Mouse (Mus musculus) MEL (cell line): ENCODE results near the gene Fmnl1. TPM values are rescaled to one million over a fixed set of nuclear protein-coding genes. Genes with fewer than 3 reads are reported as not detected.

ENCODE experiments used
- DNase-seq: peaks from one replicate; pipeline ENCODE4 v3.0.0; 2011; ENCODE audit warnings: low read depth, low spot score
- H3K27ac ChIP-seq: 2 replicates; pipeline ENCODE4 v1.5.1; 2012; ENCODE audit warnings: low read depth, mild to moderate bottlenecking, control low read depth, low read length, moderate library complexity; ENCODE audit not compliant: control insufficient read depth
- H3K27me3 ChIP-seq, 2 experiments: fragments of 150-350 bp in 1 of 2; sonication (generic) in 1 of 2; 2 replicates each; pipeline ENCODE4 v1.6.1; 2012; ENCODE audit warnings: low read length in 2 of 2, mild to moderate bottlenecking in 2 of 2, improper control_type of control experiment in 1 of 2, moderate library complexity in 1 of 2; ENCODE audit not compliant: insufficient read depth in 2 of 2, control insufficient read depth in 1 of 2
- H3K36me3 ChIP-seq, 2 experiments: 2 replicates each; pipeline ENCODE4 v1.6.1; 2012 to 2014; ENCODE audit warnings: low read length in 2 of 2, improper control_type of control experiment in 1 of 2, inconsistent platforms in 1 of 2, mild to moderate bottlenecking in 1 of 2; ENCODE audit not compliant: insufficient read depth in 2 of 2, control insufficient read depth in 1 of 2
- H3K4me1 ChIP-seq, 2 experiments: fragments of 150-350 bp in 1 of 2; sonication (generic) in 1 of 2; 2 replicates each; pipeline ENCODE4 v1.6.1; 2012; ENCODE audit warnings: low read length in 2 of 2, improper control_type of control experiment in 1 of 2, mild to moderate bottlenecking in 1 of 2; ENCODE audit not compliant: insufficient read depth in 2 of 2, control insufficient read depth in 1 of 2
- H3K4me3 ChIP-seq, 2 experiments: fragments of 150-350 bp in 1 of 2; sonication (generic) in 1 of 2; 2 replicates each; pipeline ENCODE4 v1.5.1; 2012; ENCODE audit warnings: low read depth in 2 of 2, low read length in 2 of 2, mild to moderate bottlenecking in 2 of 2, moderate library complexity in 2 of 2, control low read depth in 1 of 2, improper control_type of control experiment in 1 of 2; ENCODE audit not compliant: control insufficient read depth in 1 of 2, insufficient read depth in 1 of 2
- H3K79me2 ChIP-seq: 2 replicates; pipeline ENCODE4 v1.6.1; 2012; ENCODE audit warnings: mild to moderate bottlenecking, low read length, moderate library complexity; ENCODE audit not compliant: control insufficient read depth, poor library complexity, insufficient read depth
- H3K9ac ChIP-seq: 2 replicates; pipeline ENCODE4 v1.6.1; 2012; ENCODE audit warnings: low read depth, mild to moderate bottlenecking, control low read depth, low read length, moderate library complexity; ENCODE audit not compliant: control insufficient read depth, poor library complexity, severe bottlenecking
- H3K9me3 ChIP-seq: fragments of 150-350 bp; sonication (generic); replicated peaks from 2 replicates; pipeline ENCODE4 v1.6.1; 2012; ENCODE audit warnings: mild to moderate bottlenecking, low read length, improper control_type of control experiment, moderate library complexity; ENCODE audit not compliant: insufficient read depth
- CHD1 ChIP-seq: IDR thresholded peaks from 2 replicates; pipeline ENCODE4 v1.6.1; 2012; ENCODE audit warnings: low read depth, mild to moderate bottlenecking, inconsistent platforms, low read length, improper control_type of control experiment
- CHD2 ChIP-seq: IDR thresholded peaks from 2 replicates; pipeline ENCODE4 v1.6.1; 2011; ENCODE audit warnings: low read length, improper control_type of control experiment
- CTCF ChIP-seq, 3 experiments: IDR thresholded peaks in 2 of 3; conservative IDR thresholded peaks in 1 of 3; 2 replicates each; pipeline ENCODE4 v1.5.1; 2011 to 2012; ENCODE audit warnings: low read length in 3 of 3, low read depth in 2 of 3, mild to moderate bottlenecking in 2 of 3, improper control_type of control experiment in 1 of 3, inconsistent platforms in 1 of 3, mixed read lengths in 1 of 3, moderate library complexity in 1 of 3; ENCODE audit not compliant: control insufficient read depth in 1 of 3, insufficient read depth in 1 of 3, poor library complexity in 1 of 3, severe bottlenecking in 1 of 3
- E2F4 ChIP-seq: IDR thresholded peaks from 2 replicates; pipeline ENCODE4 v1.6.1; 2011; ENCODE audit warnings: low read depth, low read length, improper control_type of control experiment, borderline replicate concordance
- ELF1 ChIP-seq: IDR thresholded peaks from 2 replicates; pipeline ENCODE4 v1.6.1; 2014; ENCODE audit warnings: low read depth, mild to moderate bottlenecking, inconsistent platforms, low read length, improper control_type of control experiment, moderate library complexity
- ETS1 ChIP-seq: IDR thresholded peaks from 2 replicates; pipeline ENCODE4 v1.6.1; 2012; ENCODE audit warnings: low read depth, mild to moderate bottlenecking, inconsistent platforms, low read length, improper control_type of control experiment, moderate library complexity
- GABPA ChIP-seq: IDR thresholded peaks from 2 replicates; pipeline ENCODE4 v1.6.1; 2012; ENCODE audit warnings: low read depth, mild to moderate bottlenecking, inconsistent platforms, low read length, improper control_type of control experiment, moderate library complexity
- GATA1 ChIP-seq: IDR thresholded peaks from 2 replicates; pipeline ENCODE4 v1.6.1; 2011; ENCODE audit warnings: low read depth, low read length, improper control_type of control experiment
- HCFC1 ChIP-seq: IDR thresholded peaks from 2 replicates; pipeline ENCODE4 v1.6.1; 2012; ENCODE audit warnings: low read depth, mild to moderate bottlenecking, inconsistent platforms, low read length, improper control_type of control experiment, moderate library complexity
- JUND ChIP-seq: IDR thresholded peaks from 2 replicates; pipeline ENCODE4 v1.6.1; 2011; ENCODE audit warnings: low read depth, mild to moderate bottlenecking, improper control_type of control experiment, low read length
- KAT2A ChIP-seq: conservative IDR thresholded peaks from 2 replicates; pipeline ENCODE4 v1.6.1; 2012; ENCODE audit warnings: low read depth, low read length, improper control_type of control experiment, inconsistent platforms
- MAX ChIP-seq: IDR thresholded peaks from 2 replicates; pipeline ENCODE4 v1.6.1; 2011; ENCODE audit warnings: low read length, improper control_type of control experiment
- MAZ ChIP-seq: IDR thresholded peaks from 2 replicates; pipeline ENCODE4 v1.6.1; 2012; ENCODE audit warnings: low read depth, mild to moderate bottlenecking, inconsistent platforms, low read length, improper control_type of control experiment
- MXI1 ChIP-seq: IDR thresholded peaks from 2 replicates; pipeline ENCODE4 v1.6.1; 2011; ENCODE audit warnings: mild to moderate bottlenecking, low read depth, low read length, improper control_type of control experiment
- MYB ChIP-seq: IDR thresholded peaks from 2 replicates; pipeline ENCODE4 v1.6.1; 2011; ENCODE audit warnings: mild to moderate bottlenecking, low read depth, low read length, improper control_type of control experiment
- MYC ChIP-seq: IDR thresholded peaks from 2 replicates; pipeline ENCODE4 v1.6.1; 2011; ENCODE audit warnings: low read depth, mild to moderate bottlenecking, low read length, improper control_type of control experiment, moderate library complexity
- NELFE ChIP-seq: IDR thresholded peaks from 2 replicates; pipeline ENCODE4 v1.6.1; 2011; ENCODE audit warnings: low read depth, low read length, improper control_type of control experiment
- NRF1 ChIP-seq: IDR thresholded peaks from 2 replicates; pipeline ENCODE4 v1.6.1; 2014; ENCODE audit warnings: low read depth, mild to moderate bottlenecking, inconsistent platforms, low read length, improper control_type of control experiment, moderate library complexity; ENCODE audit not compliant: poor library complexity, insufficient read depth, severe bottlenecking
- POLR2A ChIP-seq, 2 experiments: IDR thresholded peaks; 2 replicates each; pipeline ENCODE4 v1.6.1; 2011 to 2012; ENCODE audit warnings: low read length in 2 of 2, mild to moderate bottlenecking in 2 of 2, control low read depth in 1 of 2, improper control_type of control experiment in 1 of 2, low read depth in 1 of 2, moderate library complexity in 1 of 2; ENCODE audit not compliant: control insufficient read depth in 1 of 2, insufficient read depth in 1 of 2, poor library complexity in 1 of 2
- POLR2AphosphoS2 ChIP-seq: IDR thresholded peaks from 2 replicates; pipeline ENCODE4 v1.6.1; 2011; ENCODE audit warnings: low read length, improper control_type of control experiment
- RAD21 ChIP-seq: IDR thresholded peaks from 2 replicates; pipeline ENCODE4 v1.6.1; 2011; ENCODE audit warnings: mild to moderate bottlenecking, low read depth, low read length, improper control_type of control experiment
- RCOR1 ChIP-seq: IDR thresholded peaks from 2 replicates; pipeline ENCODE4 v1.6.1; 2012; ENCODE audit warnings: low read depth, mild to moderate bottlenecking, inconsistent platforms, low read length, improper control_type of control experiment
- SIN3A ChIP-seq: IDR thresholded peaks from 2 replicates; pipeline ENCODE4 v1.6.1; 2012; ENCODE audit warnings: low read length, improper control_type of control experiment, inconsistent platforms
- SMC3 ChIP-seq: IDR thresholded peaks from 2 replicates; pipeline ENCODE4 v1.6.1; 2011; ENCODE audit warnings: low read depth, low read length, improper control_type of control experiment
- TAL1 ChIP-seq: IDR thresholded peaks from 2 replicates; pipeline ENCODE4 v1.6.1; 2012; ENCODE audit warnings: mild to moderate bottlenecking, inconsistent platforms, low read length, moderate library complexity, mixed read lengths
- UBTF ChIP-seq: IDR thresholded peaks from 2 replicates; pipeline ENCODE4 v1.6.1; 2012; ENCODE audit warnings: low read depth, mild to moderate bottlenecking, inconsistent platforms, low read length, improper control_type of control experiment, moderate library complexity, borderline replicate concordance; ENCODE audit not compliant: insufficient read depth
- USF1 ChIP-seq: IDR thresholded peaks from 2 replicates; pipeline ENCODE4 v1.6.1; 2014; ENCODE audit warnings: low read depth, mild to moderate bottlenecking, inconsistent platforms, low read length, improper control_type of control experiment, moderate library complexity
- USF2 ChIP-seq, 2 experiments: IDR thresholded peaks; 2 replicates each; pipeline ENCODE4 v1.6.1; 2011 to 2012; ENCODE audit warnings: improper control_type of control experiment in 2 of 2, low read length in 2 of 2, borderline replicate concordance in 1 of 2, inconsistent platforms in 1 of 2, low read depth in 1 of 2, mild to moderate bottlenecking in 1 of 2; ENCODE audit not compliant: insufficient read depth in 1 of 2
- ZMIZ1 ChIP-seq: IDR thresholded peaks from 2 replicates; pipeline ENCODE4 v1.6.1; 2012; ENCODE audit warnings: low read depth, mild to moderate bottlenecking, inconsistent platforms, low read length, improper control_type of control experiment, moderate library complexity
- polyA plus RNA-seq, 2 experiments: library from polyadenylated mRNA; stranded (reverse) in 1 of 2; unstranded in 1 of 2; fragments of >175 nt in 1 of 2; fragments of >200 nt in 1 of 2; gene quantifications; 2 replicates each; pipeline versions ENCODE4 v1.2.1 to v1.2.4; 2012; ENCODE audit warnings: low replicate concordance in 2 of 2, low read depth in 1 of 2; ENCODE audit not compliant: insufficient read length in 2 of 2, insufficient read depth in 1 of 2, missing spikeins in 1 of 2
- total RNA-seq: library from RNA; depleted of rRNA; stranded (reverse); fragments of 300-350 nt; gene quantifications from 2 replicates; pipeline ENCODE4 v1.2.3, GENCODE M21; 2012

Gene Fmnl1
- total and polyA plus RNA-seq, 3 experiments: 1.7 to 17.2 TPM; not detected in 1

DNA sequence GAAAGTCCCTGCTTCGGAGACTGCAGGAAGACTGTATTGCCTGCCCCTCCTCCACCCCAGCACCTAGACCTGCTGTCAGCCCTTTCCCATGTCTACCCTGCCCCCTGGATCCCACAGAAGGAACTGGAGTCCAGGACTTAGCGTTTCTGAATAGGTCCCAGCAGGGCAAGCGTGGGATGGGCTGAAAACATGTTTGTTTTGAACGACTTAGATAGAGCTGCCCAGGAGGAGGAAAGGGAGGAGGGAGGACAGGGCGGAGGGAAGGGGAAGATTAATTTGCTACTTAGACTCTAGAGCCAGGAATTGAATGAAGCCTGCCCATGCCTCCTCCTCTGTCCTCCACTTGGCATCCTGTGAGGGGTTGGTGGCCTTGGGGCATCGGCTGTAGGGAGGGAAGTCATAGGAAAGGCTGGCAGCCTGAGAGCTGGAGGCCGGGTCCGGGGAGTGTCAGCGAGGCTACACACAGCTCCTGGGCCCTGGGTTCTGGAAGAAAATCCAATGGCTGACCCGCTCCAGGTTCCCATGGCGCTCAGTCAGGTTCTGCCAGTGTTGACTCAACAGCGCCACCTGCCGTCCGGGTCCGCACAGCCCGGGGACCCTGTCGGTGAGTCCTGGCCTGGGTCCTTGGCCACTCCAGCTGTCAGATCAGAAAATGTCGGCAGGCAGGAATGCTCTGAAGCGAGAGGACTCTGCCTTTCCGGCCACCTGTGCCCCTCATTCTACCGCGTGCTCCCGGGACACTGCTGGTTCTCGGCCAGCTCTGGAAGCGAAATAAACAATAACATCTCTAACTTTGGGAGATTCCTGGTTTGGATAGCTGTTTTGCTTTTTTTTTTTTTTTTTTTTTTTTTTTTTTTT, 12.1 kb upstream of the Fmnl1 start (continued):
- 0 out of 2 replicates have a peak, but pooled peaks have one; percentile 80 for TF ChIP-seq CHD1
- no peak for TF ChIP-seq USF2 (IDR thresholded peaks at IDR 0.05; ENCODE audit: borderline replicate concordance in 1 of 2, insufficient read depth in 1 of 2, low read depth in 1 of 2, low read length in 2 of 2)
- TF ChIP-seq JUND: no peak
- no peak for TF ChIP-seq NELFE

DNA sequence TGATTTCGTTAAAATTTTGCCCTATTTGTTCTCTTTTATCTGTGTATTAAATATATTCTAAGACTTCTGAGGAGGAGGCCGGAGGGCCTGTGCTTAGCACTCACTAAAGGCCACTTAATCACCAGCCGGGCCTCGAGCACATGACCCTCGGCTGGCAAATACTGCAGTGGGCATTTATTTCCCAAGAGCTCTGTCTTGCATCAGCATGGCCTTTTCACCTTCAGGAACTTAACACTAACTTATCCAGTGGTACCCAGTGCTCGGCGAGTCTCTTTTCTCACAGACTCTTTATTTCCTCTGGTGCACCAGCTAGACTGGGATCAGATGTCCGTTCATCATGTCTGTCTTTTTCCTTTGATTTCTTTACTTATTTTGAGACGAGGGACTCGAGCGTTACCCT, 10.2 kb upstream of the Fmnl1 start:
- no peak for TF ChIP-seq ZMIZ1
- TF ChIP-seq RCOR1: no peak
- TF ChIP-seq JUND: no peak
- no peak for TF ChIP-seq MYC
- TF ChIP-seq KAT2A: no peak
- no peak for TF ChIP-seq CHD2
- no peak for TF ChIP-seq POLR2A (IDR thresholded peaks at IDR 0.05; ENCODE audit: control insufficient read depth in 1 of 2, insufficient read depth in 1 of 2, low read depth in 1 of 2, low read length in 2 of 2, poor library complexity in 1 of 2)
- TF ChIP-seq SIN3A: no peak
- TF ChIP-seq USF1: no peak
- TF ChIP-seq ETS1: no peak
- no peak for TF ChIP-seq MAX
- H3K27me3 ChIP-seq: no peaks in the 10 kb centered on the region
- DNase-seq: no peak
- no peaks in the 10 kb centered on the region for H3K9me3 ChIP-seq
- H3K79me2 ChIP-seq: no peaks in the 10 kb centered on the region
- H3K9ac ChIP-seq: no peak overlapping the region
- H3K4me1 ChIP-seq: peaks cover 0 to 5% of the 10 kb centered on the region in 2 experiments; a peak in 1 of 4 replicates
- no peak overlapping the region for H3K4me3 ChIP-seq
- H3K27ac ChIP-seq: no peak overlapping the region
- peaks cover 0 to 3% of the 10 kb centered on the region in 2 experiments; a peak in 1 of 4 replicates for H3K36me3 ChIP-seq

GRCm38 (mm10) chr11:103161449-103161848, 9.5 kb upstream of the Fmnl1 start:
- no peaks in the 10 kb centered on the region for H3K9me3 ChIP-seq
- no peak overlapping the region for H3K27ac ChIP-seq
- no peaks in the 10 kb centered on the region for H3K27me3 ChIP-seq
- peaks cover 0 to 5% of the 10 kb centered on the region in 2 experiments; a peak in 1 of 4 replicates for H3K4me1 ChIP-seq
- no peak overlapping the region for H3K9ac ChIP-seq
- peak; percentile 53 for DNase-seq
- peaks cover 0 to 3% of the 10 kb centered on the region in 2 experiments; a peak in 1 of 4 replicates for H3K36me3 ChIP-seq
- H3K4me3 ChIP-seq: no peak overlapping the region
- H3K79me2 ChIP-seq: no peaks in the 10 kb centered on the region
- TF ChIP-seq TAL1 (no peak), USF1 (no peak), MAZ (no peak), ELF1 (no peak), SMC3 (peak; percentile 42), MYB (no peak), NRF1 (no peak), POLR2AphosphoS2 (no peak), RAD21 (peak; percentile 18), CTCF (IDR thresholded peaks at IDR 0.05 in 2 of 3, conservative IDR thresholded peaks at IDR 0.05 in 1 of 3; ENCODE audit: control insufficient read depth in 1 of 3, insufficient read depth in 1 of 3, low read depth in 2 of 3, low read length in 3 of 3, poor library complexity in 1 of 3, severe bottlenecking in 1 of 3) (peak in 2 of 3 experiments; percentile 38 to 61; a peak in 5 of 6 replicates), JUND (no peak), GABPA (no peak), MYC (no peak), MXI1 (no peak), HCFC1 (no peak), GATA1 (no peak), E2F4 (no peak), UBTF (no peak)
